Mouse (Mus musculus): Measurements from ENCODE around the gene Tcf12. TPM values are rescaled to one million over a fixed set of nuclear protein-coding genes. Genes with fewer than 3 reads are reported as not detected.

Tcf12 gene
- polyA plus RNA-seq, 1 experiment from 2014 or later, result 62.7 TPM

GRCm38 (mm10) chr9:72014585-72015381 lies 96.9 kb downstream of the Tcf12 start:
- 0 out of 2 replicates have a peak overlapping the region, but pooled peaks have one; percentile 8 for H3K27ac ChIP-seq (replicated peaks)
- H3K4me2 ChIP-seq (replicated peaks), result no peak overlapping the region
- 77% methylated on average over 4 of the region's 4 CpGs for WGBS
- H3K4me3 ChIP-seq, result no peak overlapping the region
- H3K36me3 ChIP-seq, result no peaks in the 10 kb centered on the region
- no peak overlapping the region for H3K9ac ChIP-seq (replicated peaks)
- peaks cover 3% of the 10 kb centered on the region; the same call in 1 of the 2 replicates for H3K4me1 ChIP-seq
- no peaks in the 10 kb centered on the region for H3K9me3 ChIP-seq
- ATAC-seq (replicated peaks), result no peak
- no peaks in the 10 kb centered on the region for H3K27me3 ChIP-seq

GRCm38 (mm10) chr9:72013541-72013940 lies 98.1 kb downstream of the Tcf12 start:
- 84% methylated on average over 1 of the region's 1 CpGs for WGBS
- H3K4me2 ChIP-seq (replicated peaks), result no peak overlapping the region
- peaks cover 3% of the 10 kb centered on the region; the same call in 1 of the 2 replicates for H3K4me1 ChIP-seq
- H3K9me3 ChIP-seq, result no peaks in the 10 kb centered on the region
- no peak for ATAC-seq (replicated peaks)
- no peak overlapping the region for H3K4me3 ChIP-seq
- no peaks in the 10 kb centered on the region for H3K36me3 ChIP-seq
- H3K9ac ChIP-seq (replicated peaks), result no peak overlapping the region
- no peaks in the 10 kb centered on the region for H3K27me3 ChIP-seq
- no peak overlapping the region for H3K27ac ChIP-seq (replicated peaks)

- Histone ChIP-seq H3K9ac (replicated peaks) (no peak overlapping the region), H3K4me3 (no peak overlapping the region), H3K9me3 (no peaks in the 10 kb centered on the region), H3K36me3 (no peaks in the 10 kb centered on the region), H3K4me2 (replicated peaks) (no peak overlapping the region), H3K27me3 (no peaks in the 10 kb centered on the region), H3K27ac (replicated peaks) (no peak overlapping the region), H3K4me1 (no peaks in the 10 kb centered on the region)
- 35% methylated on average over 1 of the region's 1 CpGs for WGBS
- no peak for ATAC-seq (replicated peaks)
These were observed 103.0 kb downstream of the Tcf12 start for GRCm38 (mm10) chr9:72008634-72009033.

GRCm38 (mm10) chr9:71991147-71991546 lies 120.5 kb downstream of the Tcf12 start:
- no peak overlapping the region for H3K4me3 ChIP-seq

GRCm38 (mm10) chr9:71990376-71990775 lies 121.3 kb downstream of the Tcf12 start:
- ATAC-seq (replicated peaks), result no peak
- Histone ChIP-seq H3K36me3 (no peaks in the 10 kb centered on the region), H3K4me1 (peaks cover 4% of the 10 kb centered on the region; the same call in 1 of the 2 replicates), H3K9ac (replicated peaks) (no peak overlapping the region), H3K9me3 (no peaks in the 10 kb centered on the region), H3K4me2 (replicated peaks) (no peak overlapping the region), H3K27me3 (no peaks in the 10 kb centered on the region), H3K27ac (replicated peaks) (no peak overlapping the region), H3K4me3 (no peak overlapping the region)
- 64% methylated on average over 1 of the region's 1 CpGs for WGBS

More at GRCm38 (mm10) chr9:71991147-71991546, 120.5 kb downstream of the Tcf12 start:
- ATAC-seq (replicated peaks), result no peak
- 87% methylated on average over 3 of the region's 3 CpGs for WGBS
- Histone ChIP-seq H3K4me2 (replicated peaks) (no peak overlapping the region), H3K36me3 (no peaks in the 10 kb centered on the region), H3K4me1 (peaks cover 4% of the 10 kb centered on the region; the same call in 1 of the 2 replicates), H3K27ac (replicated peaks) (no peak overlapping the region), H3K27me3 (no peaks in the 10 kb centered on the region), H3K9me3 (no peaks in the 10 kb centered on the region), H3K9ac (replicated peaks) (no peak overlapping the region)

GRCm38 (mm10) chr9:71989663-71990062 lies 122.0 kb downstream of the Tcf12 start:
- no peak overlapping the region for H3K4me2 ChIP-seq (replicated peaks)
- H3K36me3 ChIP-seq, result no peaks in the 10 kb centered on the region
- no peak overlapping the region for H3K27ac ChIP-seq (replicated peaks)
- no peak overlapping the region for H3K4me3 ChIP-seq
- no peak overlapping the region for H3K9ac ChIP-seq (replicated peaks)
- H3K4me1 ChIP-seq, result peaks cover 4% of the 10 kb centered on the region; the same call in 1 of the 2 replicates
- ATAC-seq (replicated peaks), result no peak
- WGBS, result 63% methylated on average over 1 of the region's 1 CpGs
- H3K9me3 ChIP-seq, result no peaks in the 10 kb centered on the region
- H3K27me3 ChIP-seq, result no peaks in the 10 kb centered on the region

GRCm38 (mm10) chr9:71986716-71987115 lies 125.0 kb downstream of the Tcf12 start:
- H3K36me3 ChIP-seq, result no peaks in the 10 kb centered on the region
- 95% methylated on average over 2 of the region's 2 CpGs for WGBS
- peaks cover 4% of the 10 kb centered on the region; the same call in 1 of the 2 replicates for H3K4me1 ChIP-seq
- no peaks in the 10 kb centered on the region for H3K9me3 ChIP-seq
- no peak overlapping the region for H3K27ac ChIP-seq (replicated peaks)
- no peaks in the 10 kb centered on the region for H3K27me3 ChIP-seq
- no peak overlapping the region for H3K4me3 ChIP-seq
- H3K9ac ChIP-seq (replicated peaks), result no peak overlapping the region
- no peak overlapping the region for H3K4me2 ChIP-seq (replicated peaks)
- ATAC-seq (replicated peaks), result no peak

GRCm38 (mm10) chr9:71982826-71983225 lies 128.8 kb downstream of the Tcf12 start:
- ATAC-seq (replicated peaks), result no peak

GRCm38 (mm10) chr9:71981071-71981470 lies 130.6 kb downstream of the Tcf12 start:
- Histone ChIP-seq H3K4me1 (peaks cover 22% of the 10 kb centered on the region), H3K4me3 (no peak overlapping the region), H3K4me2 (replicated peaks) (no peak overlapping the region), H3K27ac (replicated peaks) (no peak overlapping the region), H3K27me3 (no peaks in the 10 kb centered on the region), H3K36me3 (no peaks in the 10 kb centered on the region), H3K9ac (replicated peaks) (no peak overlapping the region), H3K9me3 (no peaks in the 10 kb centered on the region)
- ATAC-seq (replicated peaks), result no peak
- WGBS, result 94% methylated on average over 3 of the region's 3 CpGs

More at GRCm38 (mm10) chr9:71982826-71983225, 128.8 kb downstream of the Tcf12 start:
- Histone ChIP-seq H3K36me3 (no peaks in the 10 kb centered on the region), H3K4me3 (no peak overlapping the region), H3K9ac (replicated peaks) (no peak overlapping the region), H3K4me1 (peaks cover 12% of the 10 kb centered on the region), H3K4me2 (replicated peaks) (no peak overlapping the region), H3K9me3 (no peaks in the 10 kb centered on the region), H3K27ac (replicated peaks) (no peak overlapping the region), H3K27me3 (no peaks in the 10 kb centered on the region)
- WGBS, result 77% methylated on average over 1 of the region's 1 CpGs

- Histone ChIP-seq H3K27ac (replicated peaks) (no peak overlapping the region), H3K4me2 (replicated peaks) (no peak overlapping the region), H3K36me3 (no peaks in the 10 kb centered on the region), H3K27me3 (no peaks in the 10 kb centered on the region), H3K4me1 (peaks cover 27% of the 10 kb centered on the region), H3K9me3 (no peaks in the 10 kb centered on the region), H3K4me3 (no peak overlapping the region), H3K9ac (replicated peaks) (no peak overlapping the region)
- ATAC-seq (replicated peaks), result no peak
- 79% methylated on average over 2 of the region's 2 CpGs for WGBS
These were observed 131.1 kb downstream of the Tcf12 start for GRCm38 (mm10) chr9:71980579-71980978.

- Histone ChIP-seq H3K36me3 (no peaks in the 10 kb centered on the region), H3K4me3 (no peak overlapping the region), H3K4me2 (replicated peaks) (no peak overlapping the region), H3K27ac (replicated peaks) (no peak overlapping the region), H3K4me1 (peaks cover 40% of the 10 kb centered on the region), H3K27me3 (no peaks in the 10 kb centered on the region), H3K9me3 (no peaks in the 10 kb centered on the region), H3K9ac (replicated peaks) (no peak overlapping the region)
- 67% methylated on average over 3 of the region's 3 CpGs for WGBS
- no peak for ATAC-seq (replicated peaks)
These were observed 132.8 kb downstream of the Tcf12 start for GRCm38 (mm10) chr9:71978886-71979285.

GRCm38 (mm10) chr9:71976034-71976433 lies 135.6 kb downstream of the Tcf12 start:
- Histone ChIP-seq H3K4me3 (no peak overlapping the region), H3K36me3 (no peaks in the 10 kb centered on the region), H3K27me3 (no peaks in the 10 kb centered on the region), H3K27ac (replicated peaks) (peak overlapping the region; percentile 70), H3K4me1 (peaks cover 47% of the 10 kb centered on the region), H3K4me2 (replicated peaks) (peak overlapping the region; percentile 22), H3K9me3 (no peaks in the 10 kb centered on the region), H3K9ac (replicated peaks) (no peak overlapping the region)
- WGBS, result 4% methylated on average over 6 of the region's 6 CpGs
- peak; percentile 93 for ATAC-seq (replicated peaks)
